Mouse (Mus musculus) right cerebral cortex, postnatal 10 days (tissue): ENCODE results near the gene Cacna1c.

Experiments
- DNase-seq, 2 experiments: peaks; one replicate each; pipeline ENCODE4 v3.0.0; 2021; ENCODE audit warnings: low spot score in 2 of 2

The Cacna1c gene

GRCm38 (mm10) chr6:118819657-118820056 lies 376.6 kb downstream of the Cacna1c start:
- DNase-seq: no peak

GRCm38 (mm10) chr6:118817928-118818503 lies 378.2 kb downstream of the Cacna1c start:
- DNase-seq: no peak

GRCm38 (mm10) chr6:118816253-118816652 lies 380.0 kb downstream of the Cacna1c start:
- DNase-seq: no peak

- no peak for DNase-seq
Measured at GRCm38 (mm10) chr6:118812556-118812955, 383.7 kb downstream of the Cacna1c start.

GRCm38 (mm10) chr6:118812007-118812406 lies 384.2 kb downstream of the Cacna1c start:
- DNase-seq: no peak

GRCm38 (mm10) chr6:118810834-118811233 lies 385.4 kb downstream of the Cacna1c start:
- no peak for DNase-seq

GRCm38 (mm10) chr6:118805139-118805538 lies 391.1 kb downstream of the Cacna1c start:
- DNase-seq: no peak

- DNase-seq: peak in 1 of 2 experiments; percentile 49
Measured at GRCm38 (mm10) chr6:118802286-118802685, 393.9 kb downstream of the Cacna1c start.

- DNase-seq: no peak
Measured at GRCm38 (mm10) chr6:118796393-118796792, 399.8 kb downstream of the Cacna1c start.

- DNase-seq: no peak
Measured at GRCm38 (mm10) chr6:118795716-118796115, 400.5 kb downstream of the Cacna1c start.

GRCm38 (mm10) chr6:118791921-118792368 lies 404.3 kb downstream of the Cacna1c start:
- DNase-seq: peak; percentile 71 to 79

GRCm38 (mm10) chr6:118787933-118788332 lies 408.3 kb downstream of the Cacna1c start:
- DNase-seq: no peak

- DNase-seq: no peak
Measured at GRCm38 (mm10) chr6:118780280-118780679, 415.9 kb downstream of the Cacna1c start.

- no peak for DNase-seq
Measured at GRCm38 (mm10) chr6:118779201-118779600, 417.0 kb downstream of the Cacna1c start.

- DNase-seq: no peak
Measured at GRCm38 (mm10) chr6:118777457-118777856, 418.8 kb downstream of the Cacna1c start.

- peak; percentile 77 to 86 for DNase-seq
Measured at GRCm38 (mm10) chr6:118776459-118776858, 419.8 kb downstream of the Cacna1c start.

GRCm38 (mm10) chr6:118772581-118772980 lies 423.6 kb downstream of the Cacna1c start:
- DNase-seq: no peak

- no peak for DNase-seq
Measured at GRCm38 (mm10) chr6:118771121-118771520, 425.1 kb downstream of the Cacna1c start.

- DNase-seq: no peak
Measured at GRCm38 (mm10) chr6:118770396-118770795, 425.8 kb downstream of the Cacna1c start.

GRCm38 (mm10) chr6:118769792-118770191 lies 426.4 kb downstream of the Cacna1c start:
- DNase-seq: no peak

GRCm38 (mm10) chr6:118767698-118768097 lies 428.5 kb downstream of the Cacna1c start:
- no peak for DNase-seq

- no peak for DNase-seq
Measured at GRCm38 (mm10) chr6:118765261-118765660, 431.0 kb downstream of the Cacna1c start.

- no peak for DNase-seq
Measured at GRCm38 (mm10) chr6:118759015-118759414, 437.2 kb downstream of the Cacna1c start.
